Comparison of ENCODE assay signal across 13 mouse cellular contexts in genomic region chr10:70168396-70168795, GRCm38 (mm10). TPM values are rescaled to one million over a fixed set of nuclear protein-coding genes. Genes with fewer than 3 reads are reported as not detected.
DNase-seq lines count a peak whose midpoint lies in the region; ATAC-seq and TF ChIP-seq lines count a peak whose summit lies in the region.
"Had no signal": no experiment of that assay in that cellular context is flagged by ENCODE, and none has a peak within 500 bp of the region (broad histone marks: within the 10 kb centered on the region; RNA-seq: fewer than 3 reads in every experiment).

No protein-coding gene starts in this region.

- ATAC-seq in heart, embryonic 15.5 days (replicated peaks; ENCODE audit: insufficient number of reproducible peaks, insufficient read depth, low FRiP score, low read depth) = no peak
- ATAC-seq in midbrain, postnatal 0 days (ENCODE audit: low FRiP score) = no peak
- ATAC-seq in hindbrain, embryonic 13.5 days (ENCODE audit: low FRiP score) = no peak
- ATAC-seq in midbrain, embryonic 15.5 days (replicated peaks) = no peak
- ATAC-seq in activated CD4-positive, CD25-positive, alpha-beta regulatory T cell, adult 4 months = no peak
- ATAC-seq: intestine, embryonic 16.5 days had no signal

- intact Hi-C loops in heart, adult 2 months (cut with DNase I) = loop anchor here (5.0 kb wide), 1 partner anchor 146 kb away; no protein-coding TSS in a partner anchor

- no peak overlapping the region for H3K9ac ChIP-seq in heart, embryonic 15.5 days
- no peak overlapping the region for H3K9ac ChIP-seq in heart, adult 2 months (ENCODE audit: low read depth, low read length)
- H3K9ac ChIP-seq in midbrain, postnatal 0 days (replicated peaks; ENCODE audit: low read length, poor library complexity, severe bottlenecking) = no peak overlapping the region
- peak overlapping the region; percentile 15; the same call in 1 of the 2 replicates for H3K9ac ChIP-seq in hindbrain, embryonic 13.5 days
- no peak overlapping the region for H3K9ac ChIP-seq in midbrain, embryonic 15.5 days

- no peak for TF ChIP-seq CTCF in heart, adult 2 months (IDR thresholded peaks at IDR 0.05)
- no peak for TF ChIP-seq CTCF in midbrain, postnatal 0 days (IDR thresholded peaks at IDR 0.05)

- H3K4me1 ChIP-seq in heart, embryonic 15.5 days (replicated peaks) = peaks cover 56% of the 10 kb centered on the region
- no peaks in the 10 kb centered on the region; the same call in 1 of the 2 replicates for H3K4me1 ChIP-seq in heart, adult 2 months (ENCODE audit: control insufficient read depth, insufficient read depth, low read length)
- peaks cover 14% of the 10 kb centered on the region for H3K4me1 ChIP-seq in midbrain, embryonic 10.5 days
- 0 out of 2 replicates have a peak, but pooled peaks cover 4% of the 10 kb centered on the region for H3K4me1 ChIP-seq in midbrain, postnatal 0 days (ENCODE audit: insufficient read depth, low read length)
- peaks cover 35% of the 10 kb centered on the region for H3K4me1 ChIP-seq in hindbrain, embryonic 13.5 days (replicated peaks)
- peaks cover 21% of the 10 kb centered on the region for H3K4me1 ChIP-seq in midbrain, embryonic 15.5 days

- H3K27ac ChIP-seq in heart, embryonic 15.5 days = peak overlapping the region; percentile 52; the same call in 1 of the 2 replicates
- H3K27ac ChIP-seq in heart, adult 2 months = no peak overlapping the region
- H3K27ac ChIP-seq in midbrain, embryonic 10.5 days (replicated peaks) = 0 out of 2 replicates have a peak overlapping the region, but pooled peaks have one; percentile 52
- no peak overlapping the region; the same call in 1 of the 2 replicates for H3K27ac ChIP-seq in midbrain, postnatal 0 days (ENCODE audit: low read depth, low read length)
- H3K27ac ChIP-seq in hindbrain, embryonic 13.5 days = peak overlapping the region; percentile 73
- H3K27ac ChIP-seq in midbrain, embryonic 15.5 days = peak overlapping the region; percentile 52

- no peaks in the 10 kb centered on the region for H3K9me3 ChIP-seq in heart, embryonic 15.5 days (replicated peaks)
- no peaks in the 10 kb centered on the region for H3K9me3 ChIP-seq in midbrain, embryonic 10.5 days (replicated peaks)
- H3K9me3 ChIP-seq in midbrain, postnatal 0 days (ENCODE audit: low read length) = no peaks in the 10 kb centered on the region
- no peaks in the 10 kb centered on the region for H3K9me3 ChIP-seq in hindbrain, embryonic 13.5 days
- no peaks in the 10 kb centered on the region for H3K9me3 ChIP-seq in midbrain, embryonic 15.5 days
- H3K9me3 ChIP-seq: megakaryocyte, embryonic 14.5 days had no signal

- 0 out of 2 replicates have a peak, but pooled peaks cover 1% of the 10 kb centered on the region for H3K79me2 ChIP-seq in heart, adult 2 months (replicated peaks; ENCODE audit: control insufficient read depth, insufficient read depth, low read length)

- no peak for TF ChIP-seq EP300 in heart, adult 2 months (IDR thresholded peaks at IDR 0.05; ENCODE audit: insufficient read depth, low read depth, low read length)

- 68% methylated on average over 13 of the region's 13 CpGs for whole genome bisulfite sequencing in heart, embryonic 15.5 days
- 90% methylated on average over 13 of the region's 13 CpGs for WGBS in heart, adult 2 months
- 87% methylated on average over 13 of the region's 13 CpGs for WGBS in midbrain, embryonic 10.5 days
- WGBS in midbrain, postnatal 0 days = 87% methylated on average over 13 of the region's 13 CpGs
- WGBS in hindbrain, embryonic 13.5 days = 86% methylated on average over 13 of the region's 13 CpGs
- WGBS in midbrain, embryonic 15.5 days = 83% methylated on average over 13 of the region's 13 CpGs

- no peaks in the 10 kb centered on the region for H3K27me3 ChIP-seq in heart, embryonic 15.5 days
- H3K27me3 ChIP-seq in heart, adult 2 months (ENCODE audit: control insufficient read depth, insufficient read depth, low read length) = no peaks in the 10 kb centered on the region
- no peaks in the 10 kb centered on the region for H3K27me3 ChIP-seq in midbrain, embryonic 10.5 days (ENCODE audit: low read depth, poor library complexity, severe bottlenecking)
- no peaks in the 10 kb centered on the region for H3K27me3 ChIP-seq in midbrain, postnatal 0 days (ENCODE audit: insufficient read depth, low read length)
- no peaks in the 10 kb centered on the region for H3K27me3 ChIP-seq in hindbrain, embryonic 13.5 days
- H3K27me3 ChIP-seq in midbrain, embryonic 15.5 days (replicated peaks) = no peaks in the 10 kb centered on the region
- H3K27me3 ChIP-seq: megakaryocyte, embryonic 14.5 days had no signal

- TF ChIP-seq POLR2A in heart, adult 2 months (IDR thresholded peaks at IDR 0.05; ENCODE audit: insufficient read depth, low read depth, low read length) = no peak

- no peak overlapping the region for H3K4me2 ChIP-seq in heart, embryonic 15.5 days
- no peak overlapping the region for H3K4me2 ChIP-seq in midbrain, postnatal 0 days (ENCODE audit: low read depth, low read length, poor library complexity, severe bottlenecking)
- no peak overlapping the region for H3K4me2 ChIP-seq in hindbrain, embryonic 13.5 days
- H3K4me2 ChIP-seq in midbrain, embryonic 15.5 days = no peak overlapping the region

- no peak for DNase-seq in heart, adult 2 months
- no peak for DNase-seq in midbrain, embryonic 10.5 days (ENCODE audit: low spot score)
- DNase-seq in midbrain, postnatal 0 days (ENCODE audit: low spot score) = no peak
- DNase-seq in embryo, embryonic 9.5 days (ENCODE audit: extremely low spot score) = no peak
- DNase-seq: cerebellum, adult 2 months had no signal

- no peak overlapping the region for H3K4me3 ChIP-seq in heart, embryonic 15.5 days
- H3K4me3 ChIP-seq in heart, adult 2 months = no peak overlapping the region
- H3K4me3 ChIP-seq in midbrain, embryonic 10.5 days = no peak overlapping the region
- no peak overlapping the region for H3K4me3 ChIP-seq in midbrain, postnatal 0 days (ENCODE audit: low read depth, low read length)
- H3K4me3 ChIP-seq in hindbrain, embryonic 13.5 days = no peak overlapping the region
- H3K4me3 ChIP-seq in midbrain, embryonic 15.5 days = no peak overlapping the region
- H3K4me3 ChIP-seq: megakaryocyte, embryonic 14.5 days had no signal

- H3K36me3 ChIP-seq in heart, embryonic 15.5 days = peaks cover 31% of the 10 kb centered on the region
- no peaks in the 10 kb centered on the region for H3K36me3 ChIP-seq in heart, adult 2 months (ENCODE audit: control insufficient read depth, insufficient read depth, low read length)
- H3K36me3 ChIP-seq in midbrain, embryonic 10.5 days = peaks cover 68% of the 10 kb centered on the region
- peaks cover 8% of the 10 kb centered on the region; the same call in 1 of the 2 replicates for H3K36me3 ChIP-seq in midbrain, postnatal 0 days (ENCODE audit: insufficient read depth, low read length)
- peaks cover 49% of the 10 kb centered on the region for H3K36me3 ChIP-seq in hindbrain, embryonic 13.5 days
- no peaks in the 10 kb centered on the region; the same call in 1 of the 2 replicates for H3K36me3 ChIP-seq in midbrain, embryonic 15.5 days (replicated peaks)

RNA-seq across cellular contexts. Expression of gene Mrln, which starts 36.1 kb away (rescaled TPM):
- polyA plus RNA-seq in heart, embryonic 15.5 days (2015; fragmentation: Nextera tagmentation; extraction: Ambion mirVana) = 0.76 and 0.98 TPM in 2 replicates
- 1 to 10 TPM; 3.0 to 3.4 TPM for total RNA-seq in heart, adult 2 months (2021)
- 4.1 and 5.2 TPM in 2 replicates for polyA plus RNA-seq in heart, adult 2 months (2012; rRNA removed)
- polyA plus RNA-seq in midbrain, embryonic 10.5 days (2016; fragmentation: Nextera tagmentation; extraction: Ambion mirVana) = 0.50 and 0.53 TPM in 2 replicates
- total RNA-seq in midbrain, postnatal 0 days (2014; rRNA removed) = 1.9 TPM in 1 of 2 replicates, not detected in the other
- 1.3 and 1.5 TPM in 2 replicates for polyA plus RNA-seq in midbrain, postnatal 0 days (2015; fragmentation: Nextera tagmentation; extraction: Ambion mirVana)
- 0.94 and 1.5 TPM in 2 replicates for polyA plus RNA-seq in hindbrain, embryonic 13.5 days (2015; fragmentation: Nextera tagmentation; extraction: Ambion mirVana)
- 1.2 and 1.9 TPM in 2 replicates for polyA plus RNA-seq in midbrain, embryonic 15.5 days (2015; fragmentation: Nextera tagmentation; extraction: Ambion mirVana)
- not detected for polyA plus RNA-seq in activated CD4-positive, CD25-positive, alpha-beta regulatory T cell, adult 4 months (2017; shearing (Covaris generic))
- total RNA-seq: liver, adult 2 months had no signal
- polyA plus RNA-seq: liver, adult 2 months; spleen, adult 2 months had no signal

Comparison
In these comparisons a context has a peak if more than half of its experiments do, and no peak if none do; other contexts are left out.
1. H3K27ac ChIP-seq: peak in heart, embryonic 15.5 days (single experiment), midbrain, embryonic 10.5 days (single experiment), hindbrain, embryonic 13.5 days (single experiment) and midbrain, embryonic 15.5 days (single experiment); none in heart, adult 2 months (single experiment) and midbrain, postnatal 0 days (single experiment).